Mouse (Mus musculus) natural killer cell, adult 2 months (primary cell): ENCODE data around the gene Phc1.
A peak's percentile ranks its signal among the peaks of the same experiment; 100 is the strongest.

Source experiments
- DNase-seq, 2 experiments: peaks; one replicate each; pipeline ENCODE4 v3.0.0; 2022; ENCODE audit warnings: low spot score in 2 of 2

Phc1 gene

GRCm38 (mm10) chr6:122339047-122339647 lies 1.2 kb downstream of the Phc1 start:
- DNase-seq = peak; percentile 35 to 48

- no peak for DNase-seq
Observed at GRCm38 (mm10) chr6:122337546-122337945, 2.8 kb downstream of the Phc1 start.

DNA sequence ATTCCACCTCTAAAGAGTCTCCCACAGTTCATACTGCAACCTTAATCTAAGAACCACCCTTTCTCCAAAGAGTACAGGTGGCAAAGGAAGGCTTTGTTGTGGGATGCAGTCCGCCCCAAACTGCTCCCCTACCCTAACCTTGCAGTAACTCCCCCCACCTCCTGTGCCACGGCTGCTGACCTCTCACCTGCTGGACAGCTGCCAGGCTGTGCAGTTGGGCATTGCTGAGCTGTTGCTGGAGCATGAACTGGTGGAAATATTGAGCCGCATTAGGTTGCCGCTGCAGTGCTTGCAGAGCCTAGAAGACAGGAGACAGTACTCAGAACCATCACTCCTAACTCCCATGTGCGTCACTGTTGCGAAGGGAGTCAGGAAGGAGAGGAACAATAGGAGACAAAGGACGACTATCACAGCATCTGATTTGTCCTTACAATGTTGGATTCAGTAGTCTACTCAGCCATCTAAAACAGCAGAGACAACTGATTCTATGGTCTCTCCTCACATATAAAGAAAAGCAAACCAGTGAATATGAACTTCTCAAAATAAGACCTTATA lies 5.5 kb downstream of the Phc1 start:
- no peak for DNase-seq

GRCm38 (mm10) chr6:122333081-122333612 lies 7.2 kb downstream of the Phc1 start:
- no peak for DNase-seq

GRCm38 (mm10) chr6:122325361-122325975 lies 14.9 kb downstream of the Phc1 start:
- DNase-seq = no peak

DNA sequence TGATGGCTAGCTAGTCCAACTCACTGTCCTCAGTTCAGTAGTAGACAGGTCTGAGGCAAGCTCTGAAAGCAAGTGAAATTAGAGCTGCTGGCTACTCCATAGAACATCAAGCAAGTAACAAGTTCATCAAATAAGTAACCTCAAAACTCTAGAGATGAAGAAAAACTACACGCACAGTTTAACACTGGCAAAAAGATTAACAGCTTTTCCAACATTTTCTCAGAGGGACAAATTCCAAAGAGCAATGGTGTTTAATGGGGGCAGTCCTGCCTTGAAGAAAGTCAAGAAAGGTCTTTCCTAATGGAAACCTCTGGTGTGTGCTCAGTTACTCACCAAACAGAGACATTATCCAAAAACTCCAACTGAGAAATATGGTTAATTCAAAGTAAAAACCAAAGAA lies 21.6 kb downstream of the Phc1 start:
- no peak for DNase-seq

DNA sequence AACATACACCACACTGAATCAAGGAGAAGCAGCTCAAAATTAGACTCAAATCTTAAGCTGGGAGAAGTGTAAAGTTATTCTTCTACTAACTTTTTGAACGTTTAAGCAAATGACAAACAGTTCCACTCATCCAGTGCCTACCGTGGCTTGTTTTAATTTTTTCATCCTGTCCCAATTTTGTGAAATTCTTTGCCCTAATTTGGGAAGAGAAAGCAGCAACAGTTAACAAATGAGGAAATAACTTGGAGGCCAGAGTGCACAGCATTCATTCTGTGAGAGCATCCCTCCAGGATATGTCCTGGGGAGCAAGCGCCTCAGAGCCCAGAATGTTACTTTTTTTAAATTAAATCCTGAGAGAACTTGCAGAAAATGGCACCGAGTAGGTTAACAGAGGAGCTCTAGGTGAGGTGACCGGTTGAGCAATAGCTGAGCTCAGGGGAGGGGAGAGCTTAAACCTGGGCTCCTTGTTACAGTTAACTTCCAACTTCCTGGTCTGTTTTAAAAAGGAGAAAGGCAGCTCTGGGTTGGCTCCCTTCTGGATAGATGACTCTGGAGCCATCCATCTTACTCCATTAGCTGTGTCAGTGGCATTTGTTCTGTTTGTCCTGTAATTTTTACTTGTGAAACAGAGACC lies 30.1 kb downstream of the Phc1 start:
- no peak for DNase-seq

DNA sequence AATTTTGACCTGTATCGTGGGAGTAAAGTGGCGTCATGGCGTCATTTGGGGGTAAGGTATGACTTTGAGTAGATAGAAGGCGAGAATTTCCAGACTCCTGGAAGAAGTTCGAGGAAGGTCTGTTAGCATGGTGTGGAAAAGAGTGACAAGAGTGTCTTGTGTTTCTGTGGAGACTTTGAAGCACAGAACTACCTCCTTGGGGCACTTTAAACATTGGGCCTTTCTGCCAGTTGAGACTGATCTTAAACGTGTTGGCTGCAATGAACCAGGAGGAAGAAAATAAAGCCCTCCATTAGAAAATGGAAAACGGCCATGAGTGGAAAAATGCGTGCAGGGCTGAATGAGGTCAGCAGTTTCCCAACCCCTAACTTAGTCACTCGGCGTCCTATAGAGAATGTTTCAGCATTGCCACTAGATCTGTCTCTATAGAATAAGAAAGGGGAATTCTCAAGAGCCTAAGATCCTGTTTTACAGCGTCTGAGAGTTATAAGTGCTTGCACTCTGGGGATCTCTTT lies 30.9 kb downstream of the Phc1 start:
- no peak for DNase-seq

GRCm38 (mm10) chr6:122308505-122309393 lies 31.6 kb downstream of the Phc1 start, which contains the start of gene M6pr:
M6pr (plus strand) TSS chr6:122308720.
- DNase-seq = peak; percentile 95 to 97

DNA sequence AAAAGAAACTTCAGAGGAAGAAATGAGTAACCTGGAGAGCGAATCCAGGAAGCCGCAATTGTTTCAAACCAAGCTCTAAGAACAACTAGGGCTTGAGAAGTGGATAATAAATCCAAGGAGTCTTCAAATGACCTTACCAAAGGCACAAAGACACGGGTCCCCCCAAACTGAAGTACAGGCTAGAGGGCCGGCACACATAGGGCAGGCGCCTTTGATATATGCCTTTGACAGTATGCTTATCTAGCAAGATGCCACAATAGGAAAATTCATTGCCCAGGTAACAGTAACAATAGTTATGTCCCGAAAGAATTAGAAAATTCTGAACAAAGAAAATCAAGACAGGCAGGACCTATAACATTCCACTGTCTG lies 32.2 kb downstream of the Phc1 start:
- no peak for DNase-seq

DNA sequence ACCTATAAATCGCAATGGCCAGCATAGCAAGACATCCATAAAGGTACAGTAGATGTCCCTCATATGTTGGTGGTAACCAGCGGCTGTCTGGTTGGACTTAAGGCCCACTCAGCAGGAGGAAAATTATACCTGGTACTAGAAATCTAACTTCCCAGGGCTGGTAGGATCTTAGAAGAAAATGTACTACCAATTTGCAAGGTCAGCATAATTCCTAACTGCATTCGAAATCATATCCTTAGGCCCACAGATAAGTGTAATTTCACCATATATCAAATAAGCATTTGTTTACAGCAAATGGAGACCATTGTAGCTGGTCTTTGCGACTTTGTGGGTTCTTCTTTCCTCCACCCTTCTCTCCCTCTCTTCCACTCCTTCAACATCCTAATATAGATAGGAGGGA lies 33.7 kb downstream of the Phc1 start:
- DNase-seq = no peak

DNA sequence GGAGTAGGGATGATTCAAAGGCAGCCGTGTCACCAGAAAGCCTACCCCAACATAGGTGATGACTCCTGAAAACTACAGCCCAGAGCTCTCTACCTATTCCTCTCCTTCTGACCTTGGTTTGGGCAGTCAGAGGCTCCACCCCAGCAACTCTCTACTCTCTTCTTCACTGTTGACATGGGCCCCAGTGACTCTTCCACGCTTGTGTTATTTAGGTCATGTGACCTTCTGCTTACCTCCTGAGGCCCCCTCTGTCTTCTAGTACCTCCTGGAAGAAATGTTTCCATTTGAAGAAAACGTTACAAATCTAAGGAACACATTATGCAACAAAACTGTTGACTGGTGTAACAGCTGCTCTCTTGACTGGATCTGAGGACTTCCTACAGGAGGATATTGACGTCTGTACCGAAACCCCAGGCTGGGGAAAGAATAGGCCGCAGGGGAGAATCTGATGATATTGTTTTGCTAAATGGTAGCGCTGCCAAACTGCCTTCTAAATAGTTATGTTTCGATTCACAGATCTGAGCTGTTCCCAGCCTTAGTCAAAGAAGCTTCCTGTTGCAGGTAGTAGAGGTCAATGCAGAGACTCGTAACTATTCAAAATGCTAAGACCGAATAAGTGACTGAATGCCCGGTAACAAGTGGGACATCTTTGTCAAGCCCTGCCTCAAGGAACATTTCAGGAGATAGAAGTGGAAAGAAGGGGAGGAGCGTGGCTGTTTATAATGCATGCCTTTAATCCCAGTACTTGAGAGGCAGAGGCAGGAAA lies 35.4 kb downstream of the Phc1 start:
- DNase-seq = no peak

DNA sequence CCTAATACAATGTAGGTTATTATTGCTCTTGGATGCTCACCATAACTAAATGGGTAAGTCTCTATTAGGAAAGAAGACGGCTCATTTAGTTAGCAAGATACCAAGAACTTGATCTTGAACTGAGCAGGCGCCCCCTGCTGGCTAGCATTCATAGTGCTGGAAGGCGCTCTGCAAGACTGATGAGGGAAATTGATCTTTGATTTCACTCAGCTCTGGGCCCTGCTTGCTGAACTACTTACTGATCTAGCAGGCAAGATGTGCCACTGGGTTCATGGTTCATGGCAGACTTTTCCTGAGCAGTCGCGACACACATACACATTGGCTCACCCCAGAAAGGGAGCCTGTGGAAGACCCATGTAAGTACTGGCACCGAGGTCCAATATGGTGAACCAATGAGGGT lies 36.0 kb downstream of the Phc1 start:
- peak; percentile 81 for DNase-seq

DNA sequence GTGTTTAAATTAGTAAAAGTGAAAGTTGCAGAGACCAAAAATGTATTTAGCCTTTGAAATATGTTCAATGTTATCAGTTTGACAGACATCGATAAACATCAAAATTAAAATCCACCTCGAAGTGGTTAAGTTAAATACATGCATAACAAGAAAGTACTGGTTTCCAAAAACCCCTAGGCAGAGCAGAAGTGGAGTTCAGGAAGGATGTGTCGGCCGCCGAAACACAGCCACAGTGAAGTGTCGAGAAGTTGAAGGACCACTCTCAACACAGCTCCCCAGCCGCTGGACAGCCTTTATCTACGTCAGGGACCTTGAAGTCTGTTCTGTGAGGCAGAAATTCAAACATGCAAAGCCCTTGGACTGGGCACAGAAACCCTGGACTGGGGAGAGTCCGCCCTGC lies 36.8 kb downstream of the Phc1 start:
- peak in 1 of 2 experiments; percentile 60 for DNase-seq

DNA sequence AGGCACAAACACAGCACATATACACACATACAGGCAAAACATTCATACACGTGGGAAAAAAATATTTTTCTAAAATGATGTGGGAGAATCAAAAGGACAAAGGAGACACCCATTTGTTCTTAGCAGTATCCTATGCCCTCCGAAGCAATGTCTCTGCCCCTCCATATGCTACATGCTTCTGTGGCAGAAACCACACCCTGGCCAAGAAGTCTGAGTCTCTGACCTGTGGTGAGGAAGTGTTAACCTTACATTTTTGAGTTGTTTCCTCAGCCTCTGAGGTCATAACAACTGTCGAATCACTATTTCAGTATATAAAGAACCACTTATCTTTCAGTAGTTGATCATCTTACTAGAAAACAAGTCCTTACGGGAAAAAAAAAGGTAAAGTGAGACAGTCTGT lies 37.7 kb downstream of the Phc1 start:
- DNase-seq = peak; percentile 56 to 78

GRCm38 (mm10) chr6:122302121-122302520 lies 38.2 kb downstream of the Phc1 start:
- no peak for DNase-seq

GRCm38 (mm10) chr6:122299621-122300133 lies 40.7 kb downstream of the Phc1 start:
- DNase-seq = no peak

DNA sequence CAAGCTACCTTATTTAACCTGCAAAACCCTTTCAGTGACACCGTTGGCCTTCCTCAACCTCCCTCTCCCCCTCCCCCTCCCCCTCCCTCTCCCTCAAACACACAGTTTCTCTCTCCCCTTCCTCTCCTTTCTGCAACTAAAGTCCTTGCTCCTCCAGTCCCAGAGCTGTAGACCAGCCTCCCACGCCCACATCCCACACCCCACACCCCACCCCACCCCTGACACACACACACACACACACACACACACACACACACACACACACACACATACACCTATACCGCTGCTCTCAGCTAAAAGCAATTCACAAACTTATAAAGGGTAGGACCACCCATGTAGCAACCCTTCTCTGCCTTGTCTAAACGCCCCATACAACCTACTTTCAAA lies 42.1 kb downstream of the Phc1 start:
- no peak for DNase-seq

DNA sequence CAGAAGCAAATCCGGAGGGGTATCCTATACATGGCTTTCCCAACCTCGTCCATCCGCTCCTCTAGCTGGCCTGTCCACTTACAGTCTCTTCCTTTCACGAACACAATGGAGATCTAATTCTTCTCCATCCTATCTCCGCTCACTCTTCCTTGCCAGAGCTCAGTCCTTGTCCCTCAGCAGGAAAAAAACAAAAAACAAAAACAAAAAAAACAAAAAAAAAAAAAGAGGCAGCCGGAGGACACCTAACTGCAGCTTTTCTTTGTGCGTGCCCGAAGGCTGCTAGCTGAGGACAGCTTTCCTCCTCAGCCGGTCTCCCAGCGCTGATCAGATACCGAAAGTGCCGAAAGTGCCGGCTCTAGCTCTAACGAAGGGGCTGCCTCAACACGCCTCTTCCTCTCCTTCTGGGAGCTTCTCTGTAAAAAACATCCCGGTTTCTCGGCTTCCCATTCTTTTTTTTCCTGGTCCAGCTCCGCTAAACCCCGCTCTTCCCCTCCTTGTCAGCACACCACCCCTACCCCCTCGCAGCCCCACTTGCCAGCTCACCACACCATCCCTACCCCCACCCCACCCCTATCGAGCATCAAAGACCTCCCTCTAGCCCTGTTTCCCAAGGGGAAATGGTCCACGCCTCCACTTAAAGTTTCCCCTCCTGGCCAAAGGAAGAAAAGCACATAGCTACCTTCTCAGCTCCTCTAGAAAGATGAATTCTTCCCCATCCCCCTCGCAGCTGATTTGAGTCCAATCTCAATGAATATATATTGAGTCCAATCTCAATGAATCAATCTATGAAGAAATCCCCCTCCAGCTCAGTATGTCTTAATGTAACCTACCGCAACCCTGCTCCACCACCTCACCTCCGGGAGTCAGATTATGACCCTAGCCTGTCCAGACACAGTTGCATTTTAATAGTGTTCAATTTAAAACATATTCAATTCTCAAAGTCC lies 42.8 kb downstream of the Phc1 start:
- DNase-seq = no peak

- no peak for DNase-seq
Observed at GRCm38 (mm10) chr6:122296918-122297278, 43.5 kb downstream of the Phc1 start.
